Mouse (Mus musculus) E14TG2a.4 (cell line): ENCODE measurements around the gene Olfr70.

Experiments
- CTCF ChIP-seq: conservative IDR thresholded peaks from 2 replicates; pipeline ENCODE4 v1.5.1; 2014; ENCODE audit warnings: low read length
- POU5F1 ChIP-seq: IDR thresholded peaks from 2 replicates; pipeline ENCODE4 v1.6.1; 2014; ENCODE audit warnings: low read length, borderline replicate concordance

DNA sequence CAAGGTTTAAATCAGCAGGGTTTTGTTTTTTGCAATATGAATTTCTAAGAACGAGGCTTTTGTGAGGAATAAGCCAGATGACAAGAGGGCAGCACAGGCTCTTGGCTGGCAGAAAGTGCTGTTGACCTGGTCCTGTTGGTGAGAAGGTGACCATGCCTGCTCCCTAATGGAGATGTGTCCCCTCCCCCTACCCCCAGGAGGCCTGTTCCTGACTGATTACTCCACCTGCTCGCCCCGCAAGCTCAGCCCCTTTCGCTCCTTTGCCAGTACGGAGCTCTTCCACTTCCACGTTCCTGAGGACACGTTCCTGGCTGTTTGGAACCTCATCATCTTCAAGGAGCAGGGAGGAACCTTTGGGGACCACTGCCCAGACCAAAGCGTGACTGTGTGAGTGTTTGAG lies 26.9 kb downstream of the Olfr70 start:
- TF ChIP-seq CTCF: no peak
- no peak for TF ChIP-seq POU5F1
